Mouse (Mus musculus) liver, postnatal 0 days (tissue): ENCODE data around the gene Ctsc. TPM values are rescaled to one million over a fixed set of nuclear protein-coding genes. Genes with fewer than 3 reads are reported as not detected.

Source experiments
- ATAC-seq: fragments of 200-750 bp; cut with Nextera tagmentation; 2 replicates; pipeline ENCODE4 v1.8.0; 2017; ENCODE audit warnings: mild to moderate bottlenecking, moderate library complexity
- DNase-seq: peaks from one replicate; pipeline ENCODE4 v3.0.0-alpha.2; 2016
- H3K27ac ChIP-seq: fragments of 300-500 bp; sonication (generic); 2 replicates; pipeline ENCODE4 v1.5.1; 2014; ENCODE audit warnings: antibody characterized with exemption, moderate library complexity, mild to moderate bottlenecking, low read depth
- H3K27me3 ChIP-seq: fragments of 300-500 bp; sonication (generic); 2 replicates; pipeline ENCODE4 v1.6.1; 2014; ENCODE audit warnings: low read length, control low read depth, mixed read lengths; ENCODE audit not compliant: insufficient read depth
- H3K36me3 ChIP-seq: fragments of 300-500 bp; sonication (generic); replicated peaks from 2 replicates; pipeline ENCODE4 v1.6.1; 2014; ENCODE audit warnings: mild to moderate bottlenecking, control low read depth, low read length, moderate library complexity, mixed read lengths; ENCODE audit not compliant: insufficient read depth
- H3K4me1 ChIP-seq: fragments of 300-500 bp; sonication (generic); 2 replicates; pipeline ENCODE4 v1.6.1; 2014; ENCODE audit warnings: antibody characterized with exemption, mild to moderate bottlenecking, control low read depth; ENCODE audit not compliant: insufficient read depth
- H3K4me2 ChIP-seq: fragments of 300-500 bp; sonication (generic); 2 replicates; pipeline ENCODE4 v1.6.1; 2014; ENCODE audit warnings: low read depth, mild to moderate bottlenecking, low read length, moderate library complexity, mixed read lengths
- H3K4me3 ChIP-seq: fragments of 300-500 bp; sonication (generic); 2 replicates; pipeline ENCODE4 v1.5.1; 2014; ENCODE audit warnings: low read depth, low read length
- H3K9ac ChIP-seq: fragments of 300-500 bp; sonication (generic); replicated peaks from 2 replicates; pipeline ENCODE4 v1.6.1; 2014; ENCODE audit warnings: mild to moderate bottlenecking, moderate library complexity
- H3K9me3 ChIP-seq: fragments of 300-500 bp; sonication (generic); 2 replicates; pipeline ENCODE4 v1.6.1; 2016; ENCODE audit warnings: mild to moderate bottlenecking, control low read depth, low read length, mixed read lengths
- CTCF ChIP-seq: sonication (generic); IDR thresholded peaks from 2 replicates; pipeline ENCODE4 v1.5.1; 2016; ENCODE audit warnings: antibody characterized with exemption, low read depth
- EP300 ChIP-seq: IDR thresholded peaks from 2 replicates; pipeline ENCODE4 v1.6.1; 2016; ENCODE audit warnings: antibody characterized with exemption, low read depth, mild to moderate bottlenecking
- WGBS: fragments of 180-500 bp; shearing (Covaris S2); extraction: QIAGEN DNeasy Blood & Tissue Kit; methylation state at CpG from one replicate; pipeline ENCODE4 v1.1.7; 2014; ENCODE audit not compliant: insufficient replicate concordance; 5-methylcytosine and 5-hydroxymethylcytosine counted together
- polyA plus RNA-seq: library from polyadenylated mRNA; unstranded; fragments of >200 nt; fragmentation: Nextera tagmentation; extraction: Ambion mirVana; gene quantifications from 2 replicates; pipeline ENCODE4 v1.2.1, GENCODE M21; 2015

Gene Ctsc
- polyA plus RNA-seq, 1 experiment from 2014 or later, result 66.5 TPM

- ATAC-seq (no peak), DNase-seq (no peak)
- Histone ChIP-seq H3K4me1 (no peaks in the 10 kb centered on the region), H3K9ac (no peak overlapping the region), H3K4me3 (no peak overlapping the region), H3K27ac (no peak overlapping the region), H3K9me3 (no peaks in the 10 kb centered on the region), H3K36me3 (no peaks in the 10 kb centered on the region), H3K27me3 (no peaks in the 10 kb centered on the region), H3K4me2 (no peak overlapping the region)
- TF ChIP-seq EP300, result no peak
- no peak for TF ChIP-seq CTCF
- 62% methylated on average over 6 of the region's 6 CpGs for WGBS
Measured at GRCm38 (mm10) chr7:88293907-88294306, 16.0 kb downstream of the Ctsc start.

DNA sequence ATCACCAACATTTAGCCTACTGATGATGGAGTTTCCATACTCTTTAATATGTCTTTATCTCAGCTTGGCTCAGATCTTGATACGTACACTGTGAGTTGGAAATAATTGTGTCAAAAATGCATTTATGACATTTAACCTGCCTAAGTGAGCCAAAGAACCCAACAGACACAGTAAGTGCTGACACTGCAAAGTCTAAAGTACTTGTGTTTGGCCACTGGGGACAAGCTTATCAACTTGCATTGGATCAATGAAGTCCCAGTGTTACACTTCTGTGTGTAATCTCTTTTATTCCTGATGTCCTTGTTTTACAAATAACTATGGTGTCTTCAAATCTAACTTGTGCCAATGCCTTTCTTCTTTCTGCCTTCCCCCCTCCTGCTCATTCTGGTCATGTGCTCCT, 18.1 kb downstream of the Ctsc start:
- Histone ChIP-seq H3K4me1 (no peaks in the 10 kb centered on the region), H3K27me3 (no peaks in the 10 kb centered on the region), H3K36me3 (no peaks in the 10 kb centered on the region), H3K9ac (no peak overlapping the region), H3K4me3 (no peak overlapping the region), H3K27ac (no peak overlapping the region), H3K4me2 (no peak overlapping the region), H3K9me3 (no peaks in the 10 kb centered on the region)
- ATAC-seq, result no peak
- 82% methylated on average over 1 of the region's 1 CpGs for WGBS
- no peak for TF ChIP-seq EP300
- no peak for DNase-seq

DNA sequence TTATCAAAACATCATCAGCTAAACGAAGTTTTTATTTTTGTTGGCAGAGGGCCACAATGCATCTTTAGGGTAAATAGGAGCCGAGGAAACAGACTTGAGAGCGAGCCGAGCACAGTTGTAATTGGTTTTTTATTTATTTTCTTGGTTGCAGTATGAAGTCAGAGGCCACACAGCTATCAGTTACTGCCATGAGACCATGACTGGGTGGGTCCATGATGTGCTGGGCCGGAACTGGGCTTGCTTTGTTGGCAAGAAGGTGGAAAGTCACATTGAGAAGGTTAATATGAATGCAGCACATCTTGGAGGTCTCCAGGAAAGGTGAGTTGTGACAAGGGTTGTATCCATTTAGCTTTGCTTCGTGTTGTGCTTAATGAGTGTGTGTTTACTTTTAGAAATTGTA, 19.0 kb downstream of the Ctsc start:
- no peaks in the 10 kb centered on the region for H3K27me3 ChIP-seq
- 68% methylated on average over 6 of the region's 6 CpGs for WGBS
- H3K4me2 ChIP-seq, result no peak overlapping the region
- H3K9me3 ChIP-seq, result no peaks in the 10 kb centered on the region
- no peak overlapping the region for H3K27ac ChIP-seq
- H3K36me3 ChIP-seq, result no peaks in the 10 kb centered on the region
- no peak overlapping the region for H3K4me3 ChIP-seq
- no peak for ATAC-seq
- no peaks in the 10 kb centered on the region for H3K4me1 ChIP-seq
- DNase-seq, result no peak
- TF ChIP-seq EP300 (no peak), CTCF (no peak)
- no peak overlapping the region for H3K9ac ChIP-seq

DNA sequence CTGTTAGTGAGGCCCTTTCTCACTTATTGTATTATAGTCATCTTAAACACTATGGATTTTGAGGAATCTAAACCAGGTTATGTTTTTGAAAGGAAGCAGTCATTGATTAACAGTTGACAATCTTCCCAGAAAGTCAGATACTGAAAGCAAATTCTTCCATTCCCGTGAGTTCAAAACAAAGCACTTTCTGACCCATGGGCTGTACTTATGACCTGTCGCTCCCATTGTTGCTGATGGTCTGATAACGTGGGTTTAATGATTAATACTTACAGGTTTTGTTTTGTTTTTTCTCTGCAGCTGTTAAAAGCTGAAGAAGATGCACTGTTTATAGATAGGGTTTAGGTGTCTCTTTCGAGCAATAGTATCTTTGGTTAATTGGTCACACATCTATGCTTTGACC, 27.9 kb downstream of the Ctsc start:
- no peak for ATAC-seq
- TF ChIP-seq CTCF (no peak), EP300 (no peak)

DNA sequence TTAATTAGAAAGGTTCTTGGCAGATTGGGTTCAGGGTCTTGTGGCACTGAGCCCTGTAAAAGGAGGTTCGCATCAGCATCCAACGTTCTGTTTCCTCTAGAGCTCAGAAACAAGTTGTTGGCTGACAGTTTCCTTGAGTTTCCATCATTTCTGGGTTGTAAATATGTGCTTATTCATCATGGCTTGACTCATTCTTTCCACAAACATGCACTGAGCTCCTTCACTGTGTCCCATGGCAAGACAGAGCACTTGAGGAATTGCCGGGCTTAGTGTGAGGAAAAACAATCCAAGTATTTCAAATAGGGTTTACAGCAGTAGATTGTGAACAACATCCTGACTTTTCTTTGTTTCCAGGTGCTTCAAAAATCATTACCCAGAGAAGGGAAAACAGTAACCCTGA, 28.8 kb downstream of the Ctsc start:
- no peaks in the 10 kb centered on the region for H3K9me3 ChIP-seq
- no peaks in the 10 kb centered on the region for H3K4me1 ChIP-seq
- ATAC-seq (no peak), DNase-seq (no peak)
- no peak overlapping the region for H3K4me3 ChIP-seq
- WGBS, result 74% methylated on average over 3 of the region's 3 CpGs
- H3K27ac ChIP-seq, result no peak overlapping the region
- H3K4me2 ChIP-seq, result no peak overlapping the region
- no peak for TF ChIP-seq CTCF
- TF ChIP-seq EP300, result no peak
- no peak overlapping the region for H3K9ac ChIP-seq
- no peaks in the 10 kb centered on the region for H3K27me3 ChIP-seq
- no peaks in the 10 kb centered on the region for H3K36me3 ChIP-seq

More for the DNA sequence above, 27.9 kb downstream of the Ctsc start:
- H3K9me3 ChIP-seq, result no peaks in the 10 kb centered on the region
- H3K27me3 ChIP-seq, result no peaks in the 10 kb centered on the region
- H3K4me1 ChIP-seq, result no peaks in the 10 kb centered on the region
- no peak overlapping the region for H3K9ac ChIP-seq
- 70% methylated on average over 4 of the region's 4 CpGs for WGBS
- no peaks in the 10 kb centered on the region for H3K36me3 ChIP-seq
- no peak overlapping the region for H3K4me3 ChIP-seq
- no peak overlapping the region for H3K4me2 ChIP-seq
- DNase-seq, result no peak
- no peak overlapping the region for H3K27ac ChIP-seq

DNA sequence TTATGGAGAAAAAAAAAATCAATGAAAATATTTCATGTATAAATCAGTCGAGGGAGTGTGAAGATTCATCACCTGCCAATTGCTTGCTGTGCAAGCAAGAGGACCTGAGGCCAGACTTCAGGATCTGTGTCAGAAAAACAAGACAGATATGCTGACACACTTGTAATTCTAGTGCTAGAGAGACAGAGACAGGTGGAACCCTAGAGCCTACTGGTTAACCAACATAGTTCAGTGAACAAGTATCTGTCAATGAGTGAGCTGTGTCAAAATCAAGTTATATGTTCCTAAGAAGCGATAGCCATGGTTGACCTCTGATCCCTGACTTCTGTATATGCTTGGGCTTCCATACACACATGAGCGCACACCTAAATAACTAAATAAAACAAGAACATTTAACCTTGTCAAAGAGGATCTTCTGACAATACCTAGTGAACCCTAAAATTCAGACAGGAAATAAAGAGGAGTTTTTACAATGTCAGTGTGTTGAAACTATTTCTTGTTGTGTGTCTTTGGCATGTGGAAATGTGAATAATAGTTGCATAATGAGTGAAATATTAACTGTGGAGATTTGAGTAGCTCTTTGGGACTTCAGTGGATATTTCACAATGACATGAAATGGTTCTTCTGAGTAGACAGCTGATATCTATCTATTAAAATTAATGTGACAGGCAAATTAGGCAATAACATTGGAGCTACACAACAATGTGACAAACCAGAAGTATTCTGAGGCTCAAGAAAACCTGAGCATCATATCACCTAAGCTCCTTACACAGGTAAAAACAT, 32.7 kb downstream of the Ctsc start:
- Histone ChIP-seq H3K27ac (no peak overlapping the region), H3K4me3 (no peak overlapping the region), H3K9ac (no peak overlapping the region), H3K4me1 (no peaks in the 10 kb centered on the region), H3K9me3 (no peaks in the 10 kb centered on the region), H3K36me3 (no peaks in the 10 kb centered on the region), H3K27me3 (no peaks in the 10 kb centered on the region), H3K4me2 (no peak overlapping the region)
- DNase-seq (no peak), ATAC-seq (no peak)
- no peak for TF ChIP-seq CTCF
- WGBS, result 82% methylated on average over 3 of the region's 3 CpGs

- Histone ChIP-seq H3K36me3 (no peaks in the 10 kb centered on the region), H3K4me2 (no peak overlapping the region), H3K9me3 (no peaks in the 10 kb centered on the region), H3K9ac (no peak overlapping the region), H3K27ac (no peak overlapping the region), H3K4me1 (no peaks in the 10 kb centered on the region), H3K27me3 (no peaks in the 10 kb centered on the region), H3K4me3 (no peak overlapping the region)
- no peak for TF ChIP-seq EP300
- TF ChIP-seq CTCF, result no peak
- ATAC-seq, result no peak
- DNase-seq, result no peak
- WGBS, result 61% methylated on average over 3 of the region's 3 CpGs
Measured at GRCm38 (mm10) chr7:88316408-88316807, 38.5 kb downstream of the Ctsc start.
